Mouse (Mus musculus): ENCODE results near the gene A730046J19Rik.

- TF ChIP-seq POLR2AphosphoS5 (IDR thresholded peaks at IDR 0.05; ENCODE audit: borderline replicate concordance, low read depth, low read length), result no peak
- TF ChIP-seq CTCF (IDR thresholded peaks at IDR 0.05 in 2 of 3, conservative IDR thresholded peaks at IDR 0.05 in 1 of 3; ENCODE audit: control insufficient read depth in 1 of 3, insufficient read depth in 1 of 3, low read depth in 2 of 3, low read length in 3 of 3, poor library complexity in 1 of 3, severe bottlenecking in 1 of 3), result no peak
- TF ChIP-seq GATA1 (IDR thresholded peaks at IDR 0.05; ENCODE audit: low read depth, low read length), result no peak
- TF ChIP-seq ZC3H11A (IDR thresholded peaks at IDR 0.05; ENCODE audit: low read depth, low read length), result no peak
- no peak for TF ChIP-seq RAD21 (IDR thresholded peaks at IDR 0.05; ENCODE audit: low read depth, low read length)
- TF ChIP-seq E2F4 (IDR thresholded peaks at IDR 0.05; ENCODE audit: borderline replicate concordance, low read depth, low read length), result no peak
- no peak for TF ChIP-seq SIN3A (IDR thresholded peaks at IDR 0.05; ENCODE audit: low read length)
- no peak for TF ChIP-seq MAZ (IDR thresholded peaks at IDR 0.05; ENCODE audit: low read depth, low read length)
- no peak for TF ChIP-seq NELFE (IDR thresholded peaks at IDR 0.05; ENCODE audit: low read depth, low read length)
- no peak for TF ChIP-seq CHD2 (IDR thresholded peaks at IDR 0.05; ENCODE audit: low read length)
- TF ChIP-seq ZKSCAN1 (IDR thresholded peaks at IDR 0.05; ENCODE audit: low read depth, low read length), result no peak
- TF ChIP-seq KAT2A (conservative IDR thresholded peaks at IDR 0.05; ENCODE audit: low read depth, low read length), result no peak
- no peak for TF ChIP-seq TBP (IDR thresholded peaks at IDR 0.05; ENCODE audit: low read depth, low read length)
These were observed 3.5 kb upstream of the A730046J19Rik start for GRCm38 (mm10) chrX:144149987-144150386.

Data from MEL (cell line).